Mouse (Mus musculus) T-cell, adult 2 months (primary cell): ENCODE data around the gene Hist1h2ai.
"Not testable (repeated sequence)": the region's sequence is repeated elsewhere in the genome, so short reads cannot be mapped to it uniquely, and the experiment has no call there.

ENCODE experiments used
- DNase-seq: peaks from one replicate; pipeline ENCODE4 v3.0.0; 2022; ENCODE audit warnings: low spot score

Hist1h2ai gene

DNA sequence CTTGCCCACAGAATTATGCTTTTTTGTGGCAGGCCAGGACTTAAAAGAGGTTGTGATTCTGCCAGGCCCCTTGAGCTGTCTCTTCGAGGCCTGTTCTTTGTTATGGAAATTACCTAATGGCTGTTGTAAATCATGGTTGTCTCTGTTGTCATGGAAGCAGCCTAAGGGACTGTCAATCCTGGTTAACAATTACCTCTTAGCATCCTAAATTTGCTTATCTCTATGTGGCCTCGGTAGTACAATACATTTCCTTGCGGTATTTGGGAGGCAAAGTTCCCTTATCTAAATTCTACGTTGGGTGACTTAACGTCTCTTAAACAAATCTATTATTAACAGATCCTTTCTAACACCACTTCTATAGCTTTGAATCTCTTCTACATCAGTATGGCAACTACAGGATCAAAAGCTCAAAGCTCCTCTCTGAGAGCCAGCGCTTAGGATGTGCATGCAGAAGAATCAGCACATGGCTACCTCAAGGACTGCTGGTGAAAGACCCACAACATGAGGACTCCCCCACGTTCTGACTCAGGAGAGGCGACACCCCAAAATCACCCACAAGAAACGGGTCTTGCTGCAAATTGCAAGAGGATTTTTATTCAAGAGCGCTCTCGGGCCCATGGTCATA lies 11.8 kb downstream of the Hist1h2ai start:
- DNase-seq: no peak

GRCm38 (mm10) chr13:21729544-21729943 lies 13.3 kb downstream of the Hist1h2ai start:
- DNase-seq: no peak

- no peak for DNase-seq
These were observed 17.2 kb downstream of the Hist1h2ai start for GRCm38 (mm10) chr13:21733466-21733865.

- peak; percentile 78 for DNase-seq
These were observed 18.0 kb downstream of the Hist1h2ai start for GRCm38 (mm10) chr13:21734010-21734905.

DNA sequence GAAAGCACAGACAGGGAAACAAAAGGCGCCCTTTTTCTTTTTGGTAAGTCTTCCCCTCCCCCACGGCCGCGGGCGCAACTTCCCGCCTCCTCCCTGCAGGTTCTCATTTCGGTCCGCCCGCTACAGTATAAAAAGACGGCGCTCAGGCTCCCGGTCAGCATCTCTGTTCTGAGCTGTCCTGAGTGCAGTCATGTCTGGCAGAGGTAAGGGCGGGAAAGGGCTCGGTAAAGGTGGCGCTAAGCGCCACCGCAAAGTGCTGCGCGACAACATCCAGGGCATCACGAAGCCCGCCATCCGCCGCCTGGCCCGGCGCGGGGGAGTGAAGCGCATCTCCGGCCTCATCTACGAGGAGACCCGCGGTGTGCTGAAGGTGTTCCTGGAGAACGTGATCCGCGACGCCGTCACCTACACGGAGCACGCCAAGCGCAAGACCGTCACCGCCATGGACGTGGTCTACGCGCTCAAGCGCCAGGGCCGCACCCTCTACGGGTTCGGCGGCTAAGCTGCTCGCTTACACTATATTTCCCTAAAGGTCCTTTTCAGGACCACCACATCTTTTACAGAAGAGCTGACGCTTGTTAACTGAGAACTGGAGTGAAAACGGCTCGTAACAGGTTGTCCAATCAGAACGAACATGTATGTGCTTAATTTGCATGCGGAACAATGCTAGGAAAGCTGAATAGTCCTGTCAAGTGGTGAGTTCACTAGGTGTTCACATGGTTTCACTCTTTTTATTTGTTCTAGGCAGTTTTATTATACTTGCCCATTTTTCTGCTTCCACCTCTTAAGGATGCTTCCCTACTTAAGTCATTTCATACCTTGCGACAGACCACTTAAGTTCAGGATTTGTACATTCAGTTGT lies 18.9 kb downstream of the Hist1h2ai start, which contains the start of gene Hist1h4j:
TSS of gene Hist1h4j (plus strand) at position 159 of the 862 bp plus-strand sequence.
- peak; percentile 62 for DNase-seq

DNA sequence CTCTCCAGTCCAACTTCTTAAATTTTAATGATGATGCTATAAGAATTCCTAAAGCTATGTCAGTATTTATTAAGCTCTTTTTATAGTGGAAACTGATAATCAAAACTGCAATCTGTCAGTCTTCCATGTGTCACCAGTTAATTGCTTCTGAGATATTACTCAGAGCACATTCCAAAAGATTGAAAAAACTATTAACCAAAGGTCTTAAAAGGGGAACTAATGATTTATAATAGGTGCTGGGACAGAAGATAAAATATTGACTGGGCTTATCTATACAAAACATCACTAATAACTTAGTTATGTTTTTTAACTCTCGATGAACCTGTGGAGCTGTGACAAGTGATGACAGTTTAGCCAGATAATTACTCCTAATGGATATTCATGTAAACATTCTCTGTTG lies 28.8 kb downstream of the Hist1h2ai start:
- no peak for DNase-seq

DNA sequence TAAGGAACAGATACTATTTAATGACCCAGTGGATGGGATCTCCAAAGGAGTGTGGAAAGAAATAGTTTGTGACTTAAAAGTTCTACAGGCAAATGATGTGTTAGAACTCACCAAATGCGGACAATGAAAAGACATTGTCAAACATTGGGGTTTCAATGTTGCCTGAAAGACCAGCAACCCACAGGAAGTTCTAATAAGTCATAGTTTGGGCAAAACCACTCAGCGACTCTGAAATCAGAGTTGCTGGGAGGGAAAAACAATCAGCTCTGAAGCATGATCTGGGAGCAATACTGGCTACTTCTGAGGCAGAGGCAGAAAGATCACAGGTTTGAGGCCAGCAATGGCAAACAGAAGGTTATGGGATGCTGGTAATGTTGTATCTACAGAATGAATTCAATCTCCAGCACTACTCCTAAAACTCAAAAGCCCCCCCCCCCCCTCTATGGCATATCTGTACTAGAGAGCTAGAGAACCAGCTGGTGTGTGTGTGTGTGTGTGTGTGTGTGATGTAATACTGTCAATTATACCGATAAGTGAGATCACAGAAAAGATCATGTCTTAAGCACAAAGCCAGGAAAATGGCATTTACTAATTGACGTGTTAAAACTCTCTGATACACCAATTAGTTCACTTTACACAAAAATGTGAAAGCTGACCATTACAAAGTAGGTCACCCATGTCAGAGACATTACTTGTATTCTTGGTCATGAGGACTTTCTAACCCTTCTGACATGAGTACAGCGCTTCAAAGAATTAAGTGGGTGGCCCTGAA lies 33.4 kb downstream of the Hist1h2ai start:
- no peak for DNase-seq

DNA sequence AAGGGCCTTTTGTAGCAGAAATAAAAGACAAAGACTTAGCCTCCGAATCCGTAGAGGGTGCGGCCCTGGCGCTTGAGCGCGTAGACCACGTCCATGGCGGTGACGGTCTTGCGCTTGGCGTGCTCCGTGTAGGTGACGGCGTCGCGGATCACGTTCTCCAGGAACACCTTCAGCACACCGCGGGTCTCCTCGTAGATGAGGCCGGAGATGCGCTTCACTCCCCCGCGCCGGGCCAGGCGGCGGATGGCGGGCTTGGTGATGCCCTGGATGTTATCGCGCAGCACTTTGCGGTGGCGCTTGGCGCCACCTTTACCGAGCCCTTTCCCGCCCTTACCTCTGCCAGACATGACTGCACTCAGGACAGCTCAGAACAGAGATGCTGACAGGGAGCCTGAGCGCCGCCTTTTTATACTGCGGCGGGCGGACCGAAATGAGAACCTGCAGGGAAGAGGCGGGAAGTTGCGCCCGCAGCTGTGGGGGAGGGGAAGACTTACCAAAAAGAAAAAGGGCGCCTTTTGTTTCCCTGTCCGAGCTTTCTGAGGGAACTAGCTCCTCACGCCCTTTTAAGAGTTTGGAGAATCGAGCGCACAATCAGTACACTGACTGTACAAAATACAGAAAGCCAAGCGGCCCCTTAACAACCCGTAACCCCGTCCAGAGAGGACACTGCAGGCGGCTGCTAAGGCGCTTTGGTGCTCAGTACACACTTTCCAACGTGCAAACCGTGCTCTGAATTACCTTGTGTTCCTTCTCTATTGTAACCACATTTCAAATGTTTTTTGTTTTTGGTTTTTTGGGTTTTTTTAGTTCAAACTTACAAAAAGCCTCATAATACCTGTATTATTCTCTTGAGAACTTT lies 34.2 kb downstream of the Hist1h2ai start, which contains the start of gene Hist1h4k:
TSS of gene Hist1h4k (minus strand) at position 347 of the 859 bp plus-strand sequence.
- DNase-seq: peak; percentile 86

DNA sequence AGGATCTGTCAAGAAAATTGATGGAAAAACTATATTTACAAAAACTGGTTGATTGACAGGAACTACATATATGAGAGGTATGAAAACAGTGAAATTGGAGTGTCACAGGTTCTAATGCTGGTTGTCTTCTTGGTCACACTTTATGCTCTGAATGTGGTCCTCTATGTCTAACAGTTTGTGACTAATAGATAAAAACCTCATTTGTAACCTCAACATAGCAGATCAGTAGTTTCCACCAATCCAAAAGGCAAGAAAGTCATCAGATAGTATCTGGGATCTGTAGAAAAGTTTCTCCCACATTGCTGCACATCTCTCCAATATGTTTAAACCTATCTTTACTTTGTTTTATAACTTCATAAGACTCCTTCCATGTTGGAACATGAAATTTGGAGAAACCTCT lies 35.2 kb downstream of the Hist1h2ai start:
- DNase-seq: no peak

- no peak for DNase-seq
These were observed 35.6 kb downstream of the Hist1h2ai start for GRCm38 (mm10) chr13:21751827-21752226.

GRCm38 (mm10) chr13:21752356-21752755 lies 36.1 kb downstream of the Hist1h2ai start:
- no peak for DNase-seq

DNA sequence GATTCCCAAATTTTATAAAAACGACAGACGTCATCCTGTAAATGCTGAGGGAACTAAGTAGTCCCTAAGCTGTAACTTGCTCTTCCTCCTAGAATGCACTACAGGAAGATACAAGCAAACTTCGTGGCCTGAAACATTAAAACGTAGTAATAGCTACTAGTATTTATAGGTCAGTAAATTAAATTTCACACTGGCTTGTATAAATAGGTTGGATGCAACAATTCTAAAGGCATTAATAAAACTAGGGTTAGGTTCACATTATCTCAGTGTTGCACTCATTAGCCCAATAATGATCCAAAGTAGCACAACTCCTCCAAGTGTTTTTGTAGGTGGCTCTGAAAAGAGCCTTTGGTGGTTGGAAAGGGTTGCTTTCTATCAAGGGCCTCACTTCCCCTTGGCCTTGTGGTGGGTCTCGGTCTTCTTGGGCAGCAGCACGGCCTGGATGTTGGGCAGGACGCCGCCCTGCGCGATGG lies 36.9 kb downstream of the Hist1h2ai start:
- DNase-seq: no peak

DNA sequence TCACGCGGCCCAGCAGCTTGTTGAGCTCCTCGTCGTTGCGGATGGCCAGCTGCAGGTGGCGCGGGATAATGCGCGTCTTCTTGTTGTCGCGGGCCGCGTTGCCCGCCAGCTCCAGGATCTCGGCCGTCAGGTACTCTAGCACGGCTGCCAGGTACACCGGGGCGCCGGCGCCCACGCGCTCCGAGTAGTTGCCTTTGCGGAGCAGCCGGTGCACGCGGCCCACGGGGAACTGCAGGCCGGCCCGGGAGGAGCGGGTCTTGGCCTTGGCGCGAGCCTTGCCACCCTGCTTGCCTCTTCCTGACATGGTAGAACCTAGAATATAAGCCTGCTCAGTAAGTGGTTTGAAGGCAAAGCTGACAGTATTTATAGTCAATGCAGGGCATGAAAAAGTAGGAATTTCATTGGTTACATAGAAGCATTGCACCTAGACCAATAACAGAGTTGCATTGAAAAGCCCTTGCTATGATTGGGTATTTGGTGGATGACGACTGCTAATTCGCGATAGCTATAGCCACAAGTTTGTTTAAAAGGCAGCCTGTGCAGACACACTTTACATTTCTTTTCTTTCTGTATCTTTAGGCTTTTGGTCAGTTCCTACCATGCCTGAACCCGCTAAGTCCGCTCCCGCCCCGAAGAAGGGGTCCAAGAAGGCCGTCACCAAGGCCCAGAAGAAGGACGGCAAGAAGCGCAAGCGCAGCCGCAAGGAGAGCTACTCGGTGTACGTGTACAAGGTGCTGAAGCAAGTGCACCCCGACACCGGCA lies 37.5 kb downstream of the Hist1h2ai start, which contains the start of the genes Hist1h2ak and Hist1h2bn:
TSS of gene Hist1h2ak (minus strand) at position 304 of the 762 bp plus-strand sequence.
TSS of gene Hist1h2bn (plus strand) at position 600 of the 762 bp plus-strand sequence.
- peak; percentile 77 for DNase-seq

DNA sequence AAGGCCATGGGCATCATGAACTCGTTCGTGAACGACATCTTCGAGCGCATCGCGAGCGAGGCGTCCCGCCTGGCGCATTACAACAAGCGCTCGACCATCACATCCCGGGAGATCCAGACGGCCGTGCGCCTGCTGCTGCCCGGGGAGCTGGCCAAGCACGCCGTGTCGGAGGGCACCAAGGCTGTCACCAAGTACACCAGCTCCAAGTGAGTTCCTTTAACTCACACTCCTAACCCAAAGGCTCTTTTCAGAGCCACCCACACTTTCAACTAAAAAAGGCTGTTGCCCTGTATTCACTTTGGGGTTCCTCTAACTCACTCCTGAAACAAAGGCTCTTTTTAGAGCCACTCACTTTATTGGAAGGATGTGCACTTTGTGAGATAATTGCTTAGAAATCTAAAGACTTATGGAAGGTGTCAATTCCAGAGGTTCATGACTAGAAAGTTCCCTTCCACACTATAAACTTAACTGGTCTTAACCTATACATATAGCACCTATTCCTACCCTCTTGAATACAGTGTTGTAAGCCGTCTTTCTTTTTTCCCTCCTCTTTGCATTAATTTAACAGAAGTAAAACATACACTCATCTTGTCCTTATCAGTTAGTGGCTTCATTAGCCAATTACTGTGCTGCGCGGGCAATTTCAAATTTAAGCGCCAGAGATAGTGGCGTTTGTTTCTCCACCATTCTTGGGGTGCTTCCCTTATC lies 38.2 kb downstream of the Hist1h2ai start:
- not testable (repeated sequence) for DNase-seq

DNA sequence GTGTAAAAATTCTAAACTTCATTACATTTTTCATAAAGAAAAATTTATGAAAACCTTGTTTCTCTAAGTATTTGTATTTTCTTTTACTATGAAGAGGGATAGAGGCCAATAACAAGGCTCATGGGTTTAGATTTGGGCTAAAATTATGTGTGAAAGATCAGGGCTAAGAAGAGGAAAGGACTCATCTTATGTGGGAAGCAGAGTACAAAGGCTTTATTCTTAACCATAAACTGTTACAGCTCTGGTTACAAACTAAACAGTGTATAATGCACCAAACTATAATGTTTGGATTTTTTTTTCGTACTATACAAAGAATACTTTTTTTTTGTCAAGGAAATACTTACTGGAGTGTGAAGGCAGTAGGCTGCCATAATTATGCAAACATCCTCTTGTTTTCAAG lies 39.5 kb downstream of the Hist1h2ai start:
- no peak for DNase-seq
